Mouse (Mus musculus) intestine, postnatal 0 days (tissue): Measurements from ENCODE around the gene Pdcd1. TPM values are rescaled to one million over a fixed set of nuclear protein-coding genes. Genes with fewer than 3 reads are reported as not detected.
"Not testable (repeated sequence)": the region's sequence is repeated elsewhere in the genome, so short reads cannot be mapped to it uniquely, and the experiment has no call there.

Source experiments
- ATAC-seq: fragments of 200-750 bp; cut with Nextera tagmentation; 2 replicates; pipeline ENCODE4 v1.8.0; 2017; ENCODE audit warnings: mild to moderate bottlenecking, moderate TSS enrichment, moderate library complexity
- H3K27ac ChIP-seq: fragments of 300-500 bp; sonication (generic); 2 replicates; pipeline ENCODE4 v1.5.1; 2014; ENCODE audit warnings: mild to moderate bottlenecking, low read depth, low read length, moderate library complexity
- H3K27me3 ChIP-seq: fragments of 300-500 bp; sonication (generic); replicated peaks from 2 replicates; pipeline ENCODE4 v1.6.1; 2014; ENCODE audit warnings: low read length, mixed read lengths; ENCODE audit not compliant: control insufficient read depth, insufficient read depth
- H3K36me3 ChIP-seq: fragments of 300-500 bp; sonication (generic); 2 replicates; pipeline ENCODE4 v1.6.1; 2014; ENCODE audit warnings: mild to moderate bottlenecking, moderate library complexity; ENCODE audit not compliant: control insufficient read depth, insufficient read depth
- H3K4me1 ChIP-seq: fragments of 300-500 bp; sonication (generic); replicated peaks from 2 replicates; pipeline ENCODE4 v1.6.1; 2014; ENCODE audit warnings: antibody characterized with exemption, low read length, mixed read lengths; ENCODE audit not compliant: control insufficient read depth, insufficient read depth
- H3K4me2 ChIP-seq: fragments of 300-500 bp; sonication (generic); replicated peaks from 2 replicates; pipeline ENCODE4 v1.6.1; 2014; ENCODE audit warnings: low read depth, mild to moderate bottlenecking, moderate library complexity
- H3K4me3 ChIP-seq: fragments of 300-500 bp; sonication (generic); 2 replicates; pipeline ENCODE4 v1.5.1; 2014; ENCODE audit warnings: low read depth, low read length
- H3K9ac ChIP-seq: fragments of 300-500 bp; sonication (generic); 2 replicates; pipeline ENCODE4 v1.6.1; 2014; ENCODE audit warnings: mild to moderate bottlenecking, low read depth, low read length
- H3K9me3 ChIP-seq: fragments of 300-500 bp; sonication (generic); 2 replicates; pipeline ENCODE4 v1.6.1; 2016; ENCODE audit warnings: mixed run types; ENCODE audit not compliant: control insufficient read depth
- CTCF ChIP-seq: sonication (generic); IDR thresholded peaks from 2 replicates; pipeline ENCODE4 v1.5.1; 2016; ENCODE audit warnings: low read depth, mild to moderate bottlenecking, control low read depth, antibody characterized with exemption, moderate library complexity
- WGBS: fragments of 180-500 bp; shearing (Covaris S2); extraction: QIAGEN DNeasy Blood & Tissue Kit; methylation state at CpG from one replicate; pipeline ENCODE4 v1.1.7; 2014; 5-methylcytosine and 5-hydroxymethylcytosine counted together
- polyA plus RNA-seq: library from polyadenylated mRNA; unstranded; fragments of >200 nt; fragmentation: Nextera tagmentation; extraction: Ambion mirVana; gene quantifications from 2 replicates; pipeline ENCODE4 v1.2.1, GENCODE M21; 2015

Gene Pdcd1
- polyA plus RNA-seq, 1 experiment from 2014 or later: 0.09 TPM

- no peak overlapping the region for H3K9ac ChIP-seq
- H3K4me3 ChIP-seq: no peak overlapping the region
- no peak for ATAC-seq
- H3K9me3 ChIP-seq: no peaks in the 10 kb centered on the region
- H3K36me3 ChIP-seq: no peaks in the 10 kb centered on the region
- no peak overlapping the region for H3K4me2 ChIP-seq
- no peak overlapping the region for H3K27ac ChIP-seq
- no peak for TF ChIP-seq CTCF
- 47% methylated on average over 15 of the region's 15 CpGs for WGBS
- no peaks in the 10 kb centered on the region for H3K4me1 ChIP-seq
- no peaks in the 10 kb centered on the region for H3K27me3 ChIP-seq
Measured at GRCm38 (mm10) chr1:94080718-94081117, 28.4 kb upstream of the Pdcd1 start.

DNA sequence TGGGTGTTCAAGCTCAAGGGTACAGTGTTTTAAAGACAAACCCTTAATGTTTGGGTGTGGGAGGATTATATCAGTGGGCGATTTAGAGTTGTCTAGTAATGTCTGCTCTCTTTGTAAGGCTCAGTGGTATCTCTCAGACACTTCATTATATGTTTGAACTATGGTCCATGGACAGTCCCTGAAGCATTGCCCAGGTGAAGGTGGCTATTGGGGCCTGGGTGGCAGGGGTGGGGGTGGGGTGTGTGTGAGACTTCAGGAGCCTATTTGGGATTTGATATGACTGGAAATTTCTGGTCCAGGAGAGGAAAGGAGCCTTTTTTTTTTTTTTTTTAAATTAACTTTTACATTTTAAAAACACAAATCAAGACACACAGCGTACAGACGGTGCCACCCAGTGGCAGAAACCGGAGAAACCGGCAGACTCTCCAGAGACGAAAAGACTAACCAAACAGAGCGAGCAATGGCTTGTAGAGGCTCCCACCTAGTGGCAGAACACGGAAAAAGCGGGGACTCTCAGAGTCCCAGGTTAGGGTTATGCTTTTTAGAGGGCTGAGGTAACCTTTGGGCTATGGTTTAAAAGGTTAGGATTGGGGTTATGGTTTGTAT is 26.6 kb upstream of the Pdcd1 start:
- no peaks in the 10 kb centered on the region for H3K27me3 ChIP-seq
- no peaks in the 10 kb centered on the region for H3K4me1 ChIP-seq
- ATAC-seq: peak; percentile 70
- no peak overlapping the region for H3K9ac ChIP-seq
- H3K4me2 ChIP-seq: no peak overlapping the region
- no peak overlapping the region for H3K4me3 ChIP-seq
- no peak overlapping the region for H3K27ac ChIP-seq
- H3K9me3 ChIP-seq: no peaks in the 10 kb centered on the region
- peak; percentile 90 for TF ChIP-seq CTCF
- 2% methylated on average over 9 of the region's 9 CpGs for WGBS
- no peaks in the 10 kb centered on the region for H3K36me3 ChIP-seq

DNA sequence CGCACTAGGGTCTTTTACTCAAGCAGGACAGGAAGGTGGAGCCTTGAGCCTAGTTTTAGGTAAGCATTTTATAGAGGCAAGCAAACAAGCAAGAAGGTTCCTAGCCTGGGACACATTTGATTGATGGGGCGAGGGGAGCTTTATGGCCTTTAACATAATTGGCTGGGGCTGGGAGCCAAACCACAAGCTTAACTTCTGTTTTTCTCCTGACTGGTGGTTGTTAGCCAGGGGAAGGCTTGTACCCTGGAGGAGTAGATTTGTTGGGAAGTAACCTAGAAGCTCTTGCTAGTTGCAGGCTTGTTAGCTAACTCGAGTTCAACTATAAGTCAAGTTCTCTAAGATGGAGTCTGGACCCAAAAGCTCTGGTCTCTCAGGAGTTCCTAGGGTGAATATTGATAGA is 26.0 kb upstream of the Pdcd1 start:
- Histone ChIP-seq H3K9ac (no peak overlapping the region), H3K36me3 (no peaks in the 10 kb centered on the region), H3K9me3 (no peaks in the 10 kb centered on the region), H3K27me3 (no peaks in the 10 kb centered on the region), H3K4me1 (no peaks in the 10 kb centered on the region), H3K27ac (no peak overlapping the region), H3K4me2 (no peak overlapping the region), H3K4me3 (no peak overlapping the region)
- WGBS: 70% methylated on average over 3 of the region's 3 CpGs
- TF ChIP-seq CTCF: no peak
- no peak for ATAC-seq

- H3K4me3 ChIP-seq: no peak overlapping the region
- H3K27me3 ChIP-seq: no peaks in the 10 kb centered on the region
- 21% methylated on average over 1 of the region's 1 CpGs for WGBS
- H3K4me2 ChIP-seq: no peak overlapping the region
- no peak for ATAC-seq
- H3K4me1 ChIP-seq: no peaks in the 10 kb centered on the region
- H3K27ac ChIP-seq: no peak overlapping the region
- TF ChIP-seq CTCF: no peak
- no peaks in the 10 kb centered on the region for H3K36me3 ChIP-seq
- H3K9ac ChIP-seq: no peak overlapping the region
- H3K9me3 ChIP-seq: no peaks in the 10 kb centered on the region
Measured at GRCm38 (mm10) chr1:94076702-94077101, 24.3 kb upstream of the Pdcd1 start.

- Histone ChIP-seq H3K36me3 (no peaks in the 10 kb centered on the region), H3K4me3 (no peak overlapping the region), H3K4me1 (no peaks in the 10 kb centered on the region), H3K27me3 (no peaks in the 10 kb centered on the region), H3K9ac (no peak overlapping the region), H3K4me2 (no peak overlapping the region), H3K27ac (no peak overlapping the region), H3K9me3 (no peaks in the 10 kb centered on the region)
- ATAC-seq: no peak
- TF ChIP-seq CTCF: no peak
- 84% methylated on average over 6 of the region's 6 CpGs for WGBS
Measured at GRCm38 (mm10) chr1:94074756-94075155, 22.4 kb upstream of the Pdcd1 start.

- not testable (repeated sequence) for H3K4me1 ChIP-seq, H3K9ac ChIP-seq, H3K36me3 ChIP-seq, ATAC-seq, H3K9me3 ChIP-seq, H3K27ac ChIP-seq, H3K4me3 ChIP-seq, H3K4me2 ChIP-seq, H3K27me3 ChIP-seq
- WGBS: 79% methylated on average over 1 of the region's 1 CpGs
Measured at GRCm38 (mm10) chr1:94058281-94058680, 5.9 kb upstream of the Pdcd1 start.

- 89% methylated on average over 2 of the region's 2 CpGs for WGBS
- ATAC-seq: no peak
- Histone ChIP-seq H3K4me1 (no peaks in the 10 kb centered on the region), H3K27ac (no peak overlapping the region), H3K9me3 (no peaks in the 10 kb centered on the region), H3K4me3 (no peak overlapping the region), H3K9ac (no peak overlapping the region), H3K4me2 (no peak overlapping the region), H3K36me3 (no peaks in the 10 kb centered on the region), H3K27me3 (no peaks in the 10 kb centered on the region)
- TF ChIP-seq CTCF: no peak
Measured at GRCm38 (mm10) chr1:94057401-94057800, 5.0 kb upstream of the Pdcd1 start.
